Mouse (Mus musculus) embryo, embryonic 9.5 days (tissue): ENCODE measurements at regions not wholly inside any gene's neighbourhood (a gene's known extent, or its start where the extent isn't known, plus 50 kb on each side); places are given as distances from the start of the nearest gene placed in this dataset.

ENCODE experiments used
- DNase-seq: peaks from one replicate; pipeline ENCODE4 v3.0.0-alpha.2; 2017; ENCODE audit errors: extremely low spot score

GRCm38 (mm10) chrX:90767946-90768345, 124.0 kb upstream of the Gm44 start:
- peak; percentile 0 for DNase-seq
